8 mouse cellular contexts compared by ENCODE assay signal in genomic region chr3:88143961-88144486, GRCm38 (mm10). TPM values are rescaled to one million over a fixed set of nuclear protein-coding genes. Genes with fewer than 3 reads are reported as not detected.
DNase-seq lines count a peak whose midpoint lies in the region; ATAC-seq and TF ChIP-seq lines count a peak whose summit lies in the region.

No protein-coding gene starts in this region.

- H3K27me3 ChIP-seq in cerebellum, adult 2 months (ENCODE audit: control insufficient read depth, insufficient read depth, low read length) = no peaks in the 10 kb centered on the region
- no peaks in the 10 kb centered on the region for H3K27me3 ChIP-seq in intestine, embryonic 14.5 days (replicated peaks; ENCODE audit: control insufficient read depth, insufficient read depth, low read length)
- no peaks in the 10 kb centered on the region for H3K27me3 ChIP-seq in liver, embryonic 11.5 days (replicated peaks; ENCODE audit: control insufficient read depth, insufficient read depth, low read length)
- peaks cover 15% of the 10 kb centered on the region for H3K27me3 ChIP-seq in neural tube, embryonic 12.5 days (replicated peaks)

- no peak for TF ChIP-seq POLR2A in cerebellum, adult 2 months (IDR thresholded peaks at IDR 0.05; ENCODE audit: borderline replicate concordance, insufficient read depth, low read length)

- 2% methylated on average over 5 of the region's 5 CpGs for WGBS in cerebellum, adult 2 months
- 15% methylated on average over 5 of the region's 5 CpGs for whole genome bisulfite sequencing in intestine, embryonic 14.5 days
- WGBS in liver, embryonic 11.5 days = 11% methylated on average over 5 of the region's 5 CpGs
- WGBS in neural tube, embryonic 12.5 days = 21% methylated on average over 5 of the region's 5 CpGs

- no peaks in the 10 kb centered on the region for H3K36me3 ChIP-seq in intestine, embryonic 14.5 days (ENCODE audit: control insufficient read depth, insufficient read depth, low read length)
- no peaks in the 10 kb centered on the region for H3K36me3 ChIP-seq in liver, embryonic 11.5 days (ENCODE audit: control insufficient read depth, insufficient read depth, low read length)
- no peaks in the 10 kb centered on the region for H3K36me3 ChIP-seq in neural tube, embryonic 12.5 days

- TF ChIP-seq CTCF in cerebellum, adult 2 months (IDR thresholded peaks at IDR 0.05; ENCODE audit: borderline replicate concordance, insufficient read depth, low read depth, low read length) = no peak
- TF ChIP-seq CTCF in gastrocnemius, adult 2 months (IDR thresholded peaks at IDR 0.05) = no peak

- peak overlapping the region; percentile 97 for H3K4me2 ChIP-seq in intestine, embryonic 14.5 days (ENCODE audit: low read length)
- peak overlapping the region; percentile 96 for H3K4me2 ChIP-seq in liver, embryonic 11.5 days
- peak overlapping the region; percentile 79 for H3K4me2 ChIP-seq in neural tube, embryonic 12.5 days (replicated peaks)

- peak; percentile 97 for DNase-seq in heart, adult 11 months
- DNase-seq in heart, adult 8-10 months (ENCODE audit: low spot score) = no peak
- DNase-seq in cerebellum, adult 2 months = peak; percentile 79 to 83
- DNase-seq in gastrocnemius, adult 2 months = peak; percentile 89
- DNase-seq in intestine, embryonic 14.5 days (ENCODE audit: low spot score) = peak; percentile 61
- DNase-seq in liver, embryonic 11.5 days (ENCODE audit: low spot score) = no peak
- no peak for DNase-seq in Muller cell, postnatal 12 days (ENCODE audit: inconsistent ontology term)

- H3K4me1 ChIP-seq in cerebellum, adult 2 months (ENCODE audit: control insufficient read depth, insufficient read depth, low read length) = peaks cover 35% of the 10 kb centered on the region
- peaks cover 83% of the 10 kb centered on the region for H3K4me1 ChIP-seq in intestine, embryonic 14.5 days (replicated peaks; ENCODE audit: control insufficient read depth, insufficient read depth, low read length)
- H3K4me1 ChIP-seq in liver, embryonic 11.5 days (replicated peaks; ENCODE audit: control insufficient read depth, insufficient read depth, low read length) = peaks cover 74% of the 10 kb centered on the region
- peaks cover 76% of the 10 kb centered on the region for H3K4me1 ChIP-seq in neural tube, embryonic 12.5 days

- H3K9me3 ChIP-seq in intestine, embryonic 14.5 days (ENCODE audit: control insufficient read depth, low read length) = no peaks in the 10 kb centered on the region
- no peaks in the 10 kb centered on the region for H3K9me3 ChIP-seq in liver, embryonic 11.5 days (ENCODE audit: control insufficient read depth, low read length)
- H3K9me3 ChIP-seq in neural tube, embryonic 12.5 days = no peaks in the 10 kb centered on the region

- peak overlapping the region; percentile 92 for H3K4me3 ChIP-seq in cerebellum, adult 2 months (replicated peaks; ENCODE audit: insufficient read depth, low read depth, low read length)
- peak overlapping the region; percentile 95 for H3K4me3 ChIP-seq in gastrocnemius, adult 2 months
- H3K4me3 ChIP-seq in intestine, embryonic 14.5 days (ENCODE audit: low read depth, low read length) = peak overlapping the region; percentile 87
- H3K4me3 ChIP-seq in liver, embryonic 11.5 days (ENCODE audit: low read depth, low read length) = peak overlapping the region; percentile 89
- peak overlapping the region; percentile 93 for H3K4me3 ChIP-seq in neural tube, embryonic 12.5 days

- H3K9ac ChIP-seq in intestine, embryonic 14.5 days (ENCODE audit: low read length) = peak overlapping the region; percentile 79; the same call in 1 of the 2 replicates
- H3K9ac ChIP-seq in liver, embryonic 11.5 days (ENCODE audit: low read depth, low read length) = peak overlapping the region; percentile 95
- peak overlapping the region; percentile 89 for H3K9ac ChIP-seq in neural tube, embryonic 12.5 days

- ATAC-seq in intestine, embryonic 14.5 days (replicated peaks; ENCODE audit: low FRiP score, low TSS enrichment, low read depth) = no peak
- peak; percentile 56 for ATAC-seq in liver, embryonic 11.5 days (replicated peaks; ENCODE audit: low FRiP score)
- ATAC-seq in neural tube, embryonic 12.5 days (ENCODE audit: low FRiP score, low read depth) = no peak

- H3K27ac ChIP-seq in cerebellum, adult 2 months (ENCODE audit: insufficient read depth, low read length) = peak overlapping the region; percentile 96
- H3K27ac ChIP-seq in gastrocnemius, adult 2 months = peak overlapping the region; percentile 100
- peak overlapping the region; percentile 94; the same call in 1 of the 2 replicates for H3K27ac ChIP-seq in intestine, embryonic 14.5 days (ENCODE audit: low read depth)
- H3K27ac ChIP-seq in liver, embryonic 11.5 days (ENCODE audit: low read depth, low read length) = peak overlapping the region; percentile 95
- no peak overlapping the region for H3K27ac ChIP-seq in neural tube, embryonic 12.5 days

- intact Hi-C loops in gastrocnemius, adult 2 months (cut with DNase I) = loop anchor here (2.0 to 10.0 kb wide), 2 partner anchors 29 to 351 kb away; no protein-coding TSS in a partner anchor

RNA-seq across cellular contexts. Expression of gene Mef2d, which starts 1.9 kb away (rescaled TPM):
- 100 to 1,000 TPM; 125 to 139 (median 131) TPM for total RNA-seq in heart, adult 8-10 months (2022)
- 102 and 116 TPM in 2 replicates for polyA plus RNA-seq in cerebellum, adult 2 months (2012; rRNA removed)
- total RNA-seq in gastrocnemius, adult 2 months (2021) = 100 to 1,000 TPM; 173 to 184 TPM
- polyA plus RNA-seq in intestine, embryonic 14.5 days (2014; fragmentation: Nextera tagmentation; extraction: Ambion mirVana) = 23.4 and 23.8 TPM in 2 replicates
- polyA plus RNA-seq in liver, embryonic 11.5 days (2014; fragmentation: Nextera tagmentation; extraction: Ambion mirVana) = 27.6 and 28.0 TPM in 2 replicates
- polyA plus RNA-seq in neural tube, embryonic 12.5 days (2016; fragmentation: Nextera tagmentation; extraction: Ambion mirVana) = 17.6 and 19.8 TPM in 2 replicates

Comparison
In these comparisons a context has a peak if more than half of its experiments do, and no peak if none do; other contexts are left out.
1. DNase-seq: peak in heart, adult 11 months (single experiment), cerebellum, adult 2 months (2 of 2), gastrocnemius, adult 2 months (single experiment) and intestine, embryonic 14.5 days (single experiment); none in heart, adult 8-10 months (single experiment), liver, embryonic 11.5 days (single experiment) and Muller cell, postnatal 12 days (single experiment).
2. Peak in every context shown above with its lines, with median percentiles within 50 percentile points of each other: H3K4me3 ChIP-seq, H3K4me2 ChIP-seq and H3K9ac ChIP-seq.